Mouse (Mus musculus): ENCODE results near the gene Ly6g6e.
A peak's percentile ranks its signal among the peaks of the same experiment; 100 is the strongest.
"Not testable (repeated sequence)": the region's sequence is repeated elsewhere in the genome, so short reads cannot be mapped to it uniquely, and the experiment has no call there.

The Ly6g6e gene

GRCm38 (mm10) chr17:35104079-35104478 lies 27.4 kb downstream of the Ly6g6e start:
- no peak for DNase-seq

- DNase-seq = no peak
These were observed 28.1 kb downstream of the Ly6g6e start for GRCm38 (mm10) chr17:35104754-35105153.

GRCm38 (mm10) chr17:35105740-35106389 lies 29.2 kb downstream of the Ly6g6e start:
- DNase-seq = peak; percentile 69 to 82

- DNase-seq = no peak
These were observed 29.8 kb downstream of the Ly6g6e start for GRCm38 (mm10) chr17:35106522-35106921.

GRCm38 (mm10) chr17:35108097-35108496 lies 31.4 kb downstream of the Ly6g6e start, which contains the start of gene Ly6g5c:
Gene Ly6g5c (plus strand): TSS chr17:35108279.
- DNase-seq = no peak

- no peak for DNase-seq
These were observed 35.1 kb downstream of the Ly6g6e start for GRCm38 (mm10) chr17:35111774-35112173.

GRCm38 (mm10) chr17:35115046-35116019 lies 38.6 kb downstream of the Ly6g6e start, which contains the start of gene Ly6g5b:
Gene Ly6g5b (minus strand): TSS chr17:35115428.
- peak; percentile 57 to 66 for DNase-seq

- DNase-seq = peak in 1 of 2 experiments; percentile 60
These were observed 44.0 kb downstream of the Ly6g6e start for GRCm38 (mm10) chr17:35120745-35121142.

- DNase-seq = peak; percentile 98 to 99
These were observed 44.6 kb downstream of the Ly6g6e start, which contains the start of gene Gpank1 for GRCm38 (mm10) chr17:35121143-35121799. Gene Gpank1 (plus strand): TSS chr17:35121455.

- peak; percentile 74 to 80 for DNase-seq
These were observed 45.2 kb downstream of the Ly6g6e start, which contains the start of gene Csnk2b for GRCm38 (mm10) chr17:35121871-35122303. Gene Csnk2b (minus strand): TSS chr17:35122053.

GRCm38 (mm10) chr17:35123287-35123686 lies 46.6 kb downstream of the Ly6g6e start:
- DNase-seq = not testable (repeated sequence)

- DNase-seq = not testable (repeated sequence)
These were observed 47.7 kb downstream of the Ly6g6e start for GRCm38 (mm10) chr17:35124261-35124896.

- no peak for DNase-seq
These were observed 48.4 kb downstream of the Ly6g6e start for GRCm38 (mm10) chr17:35125081-35125480.

- DNase-seq = no peak
These were observed 48.9 kb downstream of the Ly6g6e start for GRCm38 (mm10) chr17:35125578-35125977.

- DNase-seq = peak; percentile 81 to 88
These were observed 49.5 kb downstream of the Ly6g6e start, which contains the start of gene D17H6S53E for GRCm38 (mm10) chr17:35126206-35126611. Gene D17H6S53E (plus strand): TSS chr17:35126373.

- no peak for DNase-seq
These were observed 50.3 kb downstream of the Ly6g6e start for GRCm38 (mm10) chr17:35127017-35127416.
